Mouse (Mus musculus) stomach, embryonic 16.5 days (tissue): ENCODE data around the gene Man2a2. TPM values are rescaled to one million over a fixed set of nuclear protein-coding genes. Genes with fewer than 3 reads are reported as not detected.

Experiments
- ATAC-seq: fragments of 200-750 bp; cut with Nextera tagmentation; 2 replicates; pipeline ENCODE4 v1.8.0; 2017; ENCODE audit warnings: moderate number of reproducible peaks, moderate TSS enrichment; ENCODE audit not compliant: insufficient read depth, low FRiP score
- H3K27ac ChIP-seq: fragments of 300-500 bp; sonication (generic); 2 replicates; pipeline ENCODE4 v1.5.1; 2014; ENCODE audit warnings: low read length
- H3K27me3 ChIP-seq: fragments of 300-500 bp; sonication (generic); 2 replicates; pipeline ENCODE4 v1.6.1; 2014; ENCODE audit warnings: low read length, control low read depth, mixed read lengths; ENCODE audit not compliant: control insufficient read depth, insufficient read depth
- H3K36me3 ChIP-seq: fragments of 300-500 bp; sonication (generic); 2 replicates; pipeline ENCODE4 v1.6.1; 2014; ENCODE audit warnings: low read length; ENCODE audit not compliant: control insufficient read depth, insufficient read depth
- H3K4me1 ChIP-seq: fragments of 300-500 bp; sonication (generic); 2 replicates; pipeline ENCODE4 v1.6.1; 2014; ENCODE audit warnings: low read length, control low read depth, mixed read lengths; ENCODE audit not compliant: control insufficient read depth, insufficient read depth
- H3K4me2 ChIP-seq: fragments of 300-500 bp; sonication (generic); 2 replicates; pipeline ENCODE4 v1.6.1; 2014; ENCODE audit warnings: low read depth, low read length, mixed read lengths
- H3K4me3 ChIP-seq: fragments of 300-500 bp; sonication (generic); replicated peaks from 2 replicates; pipeline ENCODE4 v1.5.1; 2014; ENCODE audit warnings: mild to moderate bottlenecking, low read length
- H3K9ac ChIP-seq: fragments of 300-500 bp; sonication (generic); 2 replicates; pipeline ENCODE4 v1.6.1; 2014; ENCODE audit warnings: low read length
- H3K9me3 ChIP-seq: fragments of 300-500 bp; sonication (generic); replicated peaks from 2 replicates; pipeline ENCODE4 v1.6.1; 2016; ENCODE audit warnings: low read length, control low read depth; ENCODE audit not compliant: control insufficient read depth
- WGBS: fragments of 180-500 bp; shearing (Covaris S2); extraction: QIAGEN DNeasy Blood & Tissue Kit; methylation state at CpG from one replicate; pipeline ENCODE4 v1.1.7; 2014; 5-methylcytosine and 5-hydroxymethylcytosine counted together
- polyA plus RNA-seq: library from polyadenylated mRNA; unstranded; fragments of >200 nt; fragmentation: Nextera tagmentation; extraction: Ambion mirVana; gene quantifications from 2 replicates; pipeline ENCODE4 v1.2.1, GENCODE M21; 2015

The Man2a2 gene
- polyA plus RNA-seq, 1 experiment from 2014 or later: 14.7 TPM

GRCm38 (mm10) chr7:80352920-80353319 is 18.3 kb downstream of the Man2a2 start:
- Histone ChIP-seq H3K4me2 (no peak overlapping the region), H3K27me3 (no peaks in the 10 kb centered on the region), H3K36me3 (no peaks in the 10 kb centered on the region; the same call in 1 of the 2 replicates), H3K4me1 (no peaks in the 10 kb centered on the region), H3K27ac (no peak overlapping the region), H3K9ac (no peak overlapping the region; the same call in 1 of the 2 replicates), H3K9me3 (no peaks in the 10 kb centered on the region), H3K4me3 (no peak overlapping the region)
- WGBS: 90% methylated on average over 8 of the region's 8 CpGs
- no peak for ATAC-seq

- Histone ChIP-seq H3K27me3 (no peaks in the 10 kb centered on the region), H3K27ac (no peak overlapping the region), H3K9ac (no peak overlapping the region), H3K4me2 (no peak overlapping the region), H3K4me3 (no peak overlapping the region), H3K36me3 (no peaks in the 10 kb centered on the region), H3K9me3 (no peaks in the 10 kb centered on the region), H3K4me1 (peaks cover 6% of the 10 kb centered on the region; the same call in 1 of the 2 replicates)
- ATAC-seq: no peak
- 65% methylated on average over 2 of the region's 2 CpGs for WGBS
Observed at GRCm38 (mm10) chr7:80350808-80351207, 20.4 kb downstream of the Man2a2 start.

- Histone ChIP-seq H3K9me3 (no peaks in the 10 kb centered on the region), H3K27me3 (no peaks in the 10 kb centered on the region), H3K4me1 (peaks cover 13% of the 10 kb centered on the region), H3K4me2 (no peak overlapping the region), H3K36me3 (no peaks in the 10 kb centered on the region), H3K27ac (peak overlapping the region; percentile 80), H3K9ac (no peak overlapping the region), H3K4me3 (no peak overlapping the region)
- peak; percentile 46; the same call in 1 of the 2 replicates for ATAC-seq
- 54% methylated on average over 13 of the region's 13 CpGs for WGBS
Observed at GRCm38 (mm10) chr7:80347670-80348586, 23.2 kb downstream of the Man2a2 start.

- Histone ChIP-seq H3K36me3 (no peaks in the 10 kb centered on the region), H3K27ac (peak overlapping the region; percentile 80; the same call in 1 of the 2 replicates), H3K4me1 (peaks cover 13% of the 10 kb centered on the region), H3K4me3 (no peak overlapping the region), H3K9me3 (no peaks in the 10 kb centered on the region), H3K27me3 (no peaks in the 10 kb centered on the region), H3K4me2 (no peak overlapping the region), H3K9ac (no peak overlapping the region)
- no peak for ATAC-seq
- 85% methylated on average over 5 of the region's 5 CpGs for WGBS
Observed at GRCm38 (mm10) chr7:80346830-80347229, 24.3 kb downstream of the Man2a2 start.

GRCm38 (mm10) chr7:80346173-80346572 is 25.0 kb downstream of the Man2a2 start:
- Histone ChIP-seq H3K27me3 (no peaks in the 10 kb centered on the region), H3K9ac (no peak overlapping the region), H3K4me1 (peaks cover 14% of the 10 kb centered on the region), H3K9me3 (no peaks in the 10 kb centered on the region), H3K4me3 (no peak overlapping the region), H3K4me2 (no peak overlapping the region), H3K27ac (no peak overlapping the region), H3K36me3 (no peaks in the 10 kb centered on the region)
- WGBS: 94% methylated on average over 9 of the region's 9 CpGs
- ATAC-seq: no peak

- WGBS: 21% methylated on average over 19 of the region's 19 CpGs
- Histone ChIP-seq H3K36me3 (no peaks in the 10 kb centered on the region), H3K9ac (peak overlapping the region; percentile 89), H3K4me2 (peak overlapping the region; percentile 95), H3K4me1 (peaks cover 30% of the 10 kb centered on the region), H3K9me3 (no peaks in the 10 kb centered on the region), H3K4me3 (peak overlapping the region; percentile 66), H3K27ac (peak overlapping the region; percentile 69), H3K27me3 (no peaks in the 10 kb centered on the region)
- no peak for ATAC-seq
Observed at GRCm38 (mm10) chr7:80343270-80344018, 27.7 kb downstream of the Man2a2 start.

- WGBS: 1% methylated on average over 25 of the region's 25 CpGs
- peaks cover 35% of the 10 kb centered on the region for H3K4me1 ChIP-seq
- H3K27me3 ChIP-seq: no peaks in the 10 kb centered on the region
Observed at GRCm38 (mm10) chr7:80342858-80343257, 28.3 kb downstream of the Man2a2 start, which contains the start of gene Hddc3. Gene Hddc3, plus strand, starts transcription at chr7:80343104.

GRCm38 (mm10) chr7:80341793-80342192 is 29.4 kb downstream of the Man2a2 start:
- no peaks in the 10 kb centered on the region for H3K27me3 ChIP-seq
- H3K27ac ChIP-seq: no peak overlapping the region
- peaks cover 29% of the 10 kb centered on the region for H3K4me1 ChIP-seq
- WGBS: 73% methylated on average over 7 of the region's 7 CpGs
- no peak overlapping the region for H3K4me3 ChIP-seq
- H3K9me3 ChIP-seq: no peaks in the 10 kb centered on the region
- no peak overlapping the region for H3K9ac ChIP-seq
- no peak for ATAC-seq
- no peak overlapping the region for H3K4me2 ChIP-seq
- H3K36me3 ChIP-seq: no peaks in the 10 kb centered on the region

More at GRCm38 (mm10) chr7:80342858-80343257, 28.3 kb downstream of the Man2a2 start, which contains the start of gene Hddc3:
- H3K36me3 ChIP-seq: no peaks in the 10 kb centered on the region
- H3K9ac ChIP-seq: peak within 1 kb of the TSS; percentile 89
- peak; percentile 20; the same call in 1 of the 2 replicates for ATAC-seq
- peak within 1 kb of the TSS; percentile 66 for H3K4me3 ChIP-seq
- peak within 1 kb of the TSS; percentile 95 for H3K4me2 ChIP-seq
- peak within 1 kb of the TSS; percentile 69 for H3K27ac ChIP-seq
- no peaks in the 10 kb centered on the region for H3K9me3 ChIP-seq
